Mouse (Mus musculus) embryonic fibroblast, embryonic 13.5 days (primary cell): ENCODE data around the gene B9d2. TPM values are rescaled to one million over a fixed set of nuclear protein-coding genes. Genes with fewer than 3 reads are reported as not detected.

Experiments
- H3K27ac ChIP-seq: 2 replicates; pipeline ENCODE4 v1.5.1; 2012; ENCODE audit warnings: low read length, control low read depth, inconsistent platforms; ENCODE audit not compliant: insufficient read depth
- H3K4me1 ChIP-seq: 2 replicates; pipeline ENCODE4 v1.6.1; 2011; ENCODE audit warnings: low read length; ENCODE audit not compliant: control insufficient read depth, insufficient read depth
- H3K4me3 ChIP-seq: 2 replicates; pipeline ENCODE4 v1.5.1; 2011; ENCODE audit warnings: mild to moderate bottlenecking, control low read depth, low read length; ENCODE audit not compliant: insufficient read depth
- CTCF ChIP-seq: IDR thresholded peaks from 2 replicates; pipeline ENCODE4 v1.5.1; 2011; ENCODE audit warnings: mild to moderate bottlenecking, control low read depth, low read length, moderate library complexity, borderline replicate concordance; ENCODE audit not compliant: insufficient read depth
- POLR2A ChIP-seq: IDR thresholded peaks from 2 replicates; pipeline ENCODE4 v1.6.1; 2011; ENCODE audit warnings: low read depth, mild to moderate bottlenecking, control low read depth, low read length, moderate library complexity
- polyA plus RNA-seq: library from polyadenylated mRNA; stranded (reverse); fragments of >200 nt; gene quantifications from 2 replicates; pipeline ENCODE4 v1.2.4, GENCODE M21; 2011; ENCODE audit warnings: low read depth; ENCODE audit not compliant: missing spikeins, insufficient read length

The B9d2 gene
- polyA plus RNA-seq, 1 experiment, result 13.1 TPM

DNA sequence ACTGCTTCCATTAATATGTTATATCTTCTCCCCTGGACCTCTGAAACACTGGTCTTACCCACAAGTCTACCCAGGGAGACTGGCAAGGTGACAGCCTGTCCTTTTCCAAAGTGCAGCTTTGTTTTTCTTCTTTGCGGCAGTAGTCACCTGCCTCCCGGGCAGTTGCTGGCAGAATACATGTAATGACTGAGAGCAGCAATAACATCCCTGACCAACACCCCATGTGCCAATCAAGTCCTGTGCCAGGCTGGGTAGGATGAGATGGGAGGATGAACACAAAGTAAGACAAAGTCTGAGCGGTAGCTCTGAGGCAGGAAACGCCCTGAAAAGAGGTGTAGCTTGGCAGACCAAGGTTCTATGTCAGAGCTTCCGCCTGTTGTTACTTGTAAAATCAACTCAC is 47.2 kb downstream of the B9d2 start:
- no peak for TF ChIP-seq CTCF
- TF ChIP-seq POLR2A, result no peak
- Histone ChIP-seq H3K27ac (no peak overlapping the region), H3K4me3 (no peak overlapping the region)

GRCm38 (mm10) chr7:25729396-25729795 is 48.8 kb downstream of the B9d2 start:
- no peak overlapping the region for H3K27ac ChIP-seq
- no peak overlapping the region for H3K4me3 ChIP-seq
- TF ChIP-seq CTCF, result no peak
- no peak for TF ChIP-seq POLR2A
- H3K4me1 ChIP-seq, result no peaks in the 10 kb centered on the region

More for the DNA sequence above, 47.2 kb downstream of the B9d2 start:
- no peaks in the 10 kb centered on the region for H3K4me1 ChIP-seq

- no peak for TF ChIP-seq CTCF
- no peak for TF ChIP-seq POLR2A
- no peak overlapping the region for H3K27ac ChIP-seq
- H3K4me1 ChIP-seq, result no peaks in the 10 kb centered on the region
- H3K4me3 ChIP-seq, result no peak overlapping the region
Measured at GRCm38 (mm10) chr7:25729862-25730261, 49.3 kb downstream of the B9d2 start.

- Histone ChIP-seq H3K4me1 (no peaks in the 10 kb centered on the region), H3K27ac (no peak overlapping the region), H3K4me3 (no peak overlapping the region)
- TF ChIP-seq POLR2A (no peak), CTCF (no peak)
Measured at GRCm38 (mm10) chr7:25731294-25732055, 50.9 kb downstream of the B9d2 start.

GRCm38 (mm10) chr7:25734991-25735390 is 54.4 kb downstream of the B9d2 start:
- TF ChIP-seq CTCF, result no peak
- TF ChIP-seq POLR2A, result no peak
- Histone ChIP-seq H3K4me3 (no peak overlapping the region), H3K4me1 (no peaks in the 10 kb centered on the region), H3K27ac (no peak overlapping the region)

Other genes with a start within 250 kb of the B9d2 start
- not detected in 2 replicates for gene Ceacam1, start 203.2 kb upstream of the B9d2 start, polyA plus RNA-seq
- gene Ceacam2, start 140.9 kb upstream of the B9d2 start, polyA plus RNA-seq, result not detected in 2 replicates
- gene Erich4, start 64.9 kb upstream of the B9d2 start, polyA plus RNA-seq, result not detected in 2 replicates
- gene Dmac2, start 61.4 kb upstream of the B9d2 start, polyA plus RNA-seq, result 8.2 and 16.7 TPM in 2 replicates
- 0.68 and 0.83 TPM in 2 replicates for gene B3gnt8, start 54.1 kb upstream of the B9d2 start, polyA plus RNA-seq
- gene Bckdha, start 21.8 kb upstream of the B9d2 start, polyA plus RNA-seq, result 15.5 and 16.4 TPM in 2 replicates
- gene Exosc5, start 21.6 kb upstream of the B9d2 start, polyA plus RNA-seq, result 21.6 and 25.3 TPM in 2 replicates
- 0.73 TPM in 1 of 2 replicates, not detected in the other for gene Tmem91, start 5.6 kb upstream of the B9d2 start, polyA plus RNA-seq
- 48.0 and 60.5 TPM in 2 replicates for gene Tgfb1, start 6.2 kb downstream of the B9d2 start, polyA plus RNA-seq
- 31.5 and 32.0 TPM in 2 replicates for gene Ccdc97, start 38.3 kb downstream of the B9d2 start, polyA plus RNA-seq
- 125 and 155 TPM in 2 replicates for gene Hnrnpul1, start 74.0 kb downstream of the B9d2 start, polyA plus RNA-seq
- gene Axl, start 107.9 kb downstream of the B9d2 start, polyA plus RNA-seq, result 232 and 364 TPM in 2 replicates
- 0.23 TPM in 1 of 2 replicates, not detected in the other for gene Cyp2s1, start 136.1 kb downstream of the B9d2 start, polyA plus RNA-seq
- not detected in 2 replicates for gene Cyp2b10, start 216.8 kb downstream of the B9d2 start, polyA plus RNA-seq